Mouse (Mus musculus) frontal cortex, postnatal 14 days (tissue): Measurements from ENCODE around the gene Folr1.

Experiments used
- DNase-seq, 2 experiments: peaks; one replicate each; pipeline ENCODE4 v3.0.0; 2022; ENCODE audit warnings: low spot score in 2 of 2

Folr1 gene

GRCm38 (mm10) chr7:101870629-101871028 lies at the start of gene Folr1:
TSS of gene Folr1 (minus strand) at chr7:101870788.
- no peak for DNase-seq

- DNase-seq = peak in 1 of 2 experiments; percentile 59
These were observed 47.5 kb upstream of the Folr1 start for GRCm38 (mm10) chr7:101918071-101918470.

GRCm38 (mm10) chr7:101911982-101912381 lies 41.4 kb upstream of the Folr1 start:
- DNase-seq = no peak

GRCm38 (mm10) chr7:101910138-101910537 lies 39.5 kb upstream of the Folr1 start:
- DNase-seq = no peak

- DNase-seq = no peak
These were observed 37.8 kb upstream of the Folr1 start for GRCm38 (mm10) chr7:101908367-101908766.

- DNase-seq = no peak
These were observed 36.1 kb upstream of the Folr1 start for GRCm38 (mm10) chr7:101906696-101907095.

GRCm38 (mm10) chr7:101906287-101906681 lies 35.7 kb upstream of the Folr1 start, which contains the start of gene Tomt:
TSS of gene Tomt (minus strand) at chr7:101906359.
- no peak for DNase-seq

GRCm38 (mm10) chr7:101905561-101906286 lies 35.1 kb upstream of the Folr1 start, which contains the start of gene Lamtor1:
TSS of gene Lamtor1 (plus strand) at chr7:101905904.
- DNase-seq = peak; percentile 99 to 100

GRCm38 (mm10) chr7:101902846-101903245 lies 32.3 kb upstream of the Folr1 start:
- DNase-seq = no peak

- no peak for DNase-seq
These were observed 31.4 kb upstream of the Folr1 start for GRCm38 (mm10) chr7:101901969-101902368.

GRCm38 (mm10) chr7:101900331-101901097 lies 29.9 kb upstream of the Folr1 start:
- DNase-seq = no peak

- peak; percentile 96 to 97 for DNase-seq
These were observed 25.8 kb upstream of the Folr1 start for GRCm38 (mm10) chr7:101896104-101897066.

GRCm38 (mm10) chr7:101895695-101896094 lies 25.1 kb upstream of the Folr1 start:
- DNase-seq = no peak

- DNase-seq = no peak
These were observed 17.9 kb upstream of the Folr1 start for GRCm38 (mm10) chr7:101888460-101888859.

GRCm38 (mm10) chr7:101886274-101886673 lies 15.7 kb upstream of the Folr1 start:
- DNase-seq = no peak

- DNase-seq = no peak
These were observed 13.6 kb upstream of the Folr1 start for GRCm38 (mm10) chr7:101884160-101884559.

GRCm38 (mm10) chr7:101882413-101883154 lies 12.0 kb upstream of the Folr1 start:
- no peak for DNase-seq

- no peak for DNase-seq
These were observed 10.3 kb upstream of the Folr1 start for GRCm38 (mm10) chr7:101880855-101881254.

GRCm38 (mm10) chr7:101875978-101876377 lies 5.4 kb upstream of the Folr1 start:
- DNase-seq = no peak

GRCm38 (mm10) chr7:101871296-101871695 lies 708 bp upstream of the Folr1 start:
- DNase-seq = no peak

- DNase-seq = no peak
These were observed 1.5 kb downstream of the Folr1 start for GRCm38 (mm10) chr7:101869163-101869500.
